Mouse (Mus musculus) kidney, postnatal 0 days (tissue): Measurements from ENCODE around the gene Usp6nl. TPM values are rescaled to one million over a fixed set of nuclear protein-coding genes. Genes with fewer than 3 reads are reported as not detected.

ENCODE experiments used
- ATAC-seq: fragments of 200-750 bp; cut with Nextera tagmentation; replicated peaks from 2 replicates; pipeline ENCODE4 v1.8.0; 2017; ENCODE audit warnings: low read depth, moderate number of reproducible peaks, moderate TSS enrichment, moderate library complexity; ENCODE audit not compliant: low FRiP score
- DNase-seq: peaks from one replicate; pipeline ENCODE4 v3.0.0-alpha.2; 2016; ENCODE audit warnings: low spot score
- H3K27ac ChIP-seq: fragments of 300-500 bp; sonication (generic); 2 replicates; pipeline ENCODE4 v1.5.1; 2014; ENCODE audit warnings: mild to moderate bottlenecking
- H3K27me3 ChIP-seq: fragments of 300-500 bp; sonication (generic); 2 replicates; pipeline ENCODE4 v1.6.1; 2014; ENCODE audit warnings: low read length, mixed read lengths; ENCODE audit not compliant: insufficient read depth
- H3K36me3 ChIP-seq: fragments of 300-500 bp; sonication (generic); 2 replicates; pipeline ENCODE4 v1.6.1; 2014; ENCODE audit warnings: low read length, mixed read lengths; ENCODE audit not compliant: insufficient read depth
- H3K4me1 ChIP-seq: fragments of 300-500 bp; sonication (generic); replicated peaks from 2 replicates; pipeline ENCODE4 v1.6.1; 2014; ENCODE audit warnings: antibody characterized with exemption, low read length, mixed read lengths; ENCODE audit not compliant: insufficient read depth
- H3K4me2 ChIP-seq: fragments of 300-500 bp; sonication (generic); 2 replicates; pipeline ENCODE4 v1.6.1; 2014; ENCODE audit warnings: mild to moderate bottlenecking, low read length, moderate library complexity, mixed read lengths
- H3K4me3 ChIP-seq: fragments of 300-500 bp; sonication (generic); replicated peaks from 2 replicates; pipeline ENCODE4 v1.5.1; 2014; ENCODE audit warnings: low read depth, low read length
- H3K9ac ChIP-seq: fragments of 300-500 bp; sonication (generic); 2 replicates; pipeline ENCODE4 v1.6.1; 2014; ENCODE audit warnings: low read depth, low read length
- H3K9me3 ChIP-seq: fragments of 300-500 bp; sonication (generic); replicated peaks from 2 replicates; pipeline ENCODE4 v1.6.1; 2016; ENCODE audit warnings: low read length, inconsistent platforms, mixed read lengths
- CTCF ChIP-seq: IDR thresholded peaks from 2 replicates; pipeline ENCODE4 v1.5.1; 2016; ENCODE audit warnings: antibody characterized with exemption, low read depth, mild to moderate bottlenecking, moderate library complexity
- WGBS: fragments of 180-500 bp; shearing (Covaris S2); extraction: QIAGEN DNeasy Blood & Tissue Kit; methylation state at CpG from one replicate; pipeline ENCODE4 v1.1.7; 2014; 5-methylcytosine and 5-hydroxymethylcytosine counted together
- polyA plus RNA-seq: library from polyadenylated mRNA; unstranded; fragments of >200 nt; fragmentation: Nextera tagmentation; extraction: Ambion mirVana; gene quantifications from 2 replicates; pipeline ENCODE4 v1.2.1, GENCODE M21; 2015

The Usp6nl gene
- polyA plus RNA-seq, 1 experiment from 2014 or later: 9.8 TPM

GRCm38 (mm10) chr2:6445858-6446257 is 123.4 kb downstream of the Usp6nl start:
- no peak for ATAC-seq
- Histone ChIP-seq H3K27me3 (no peaks in the 10 kb centered on the region), H3K27ac (no peak overlapping the region), H3K4me1 (no peaks in the 10 kb centered on the region), H3K9ac (no peak overlapping the region), H3K4me3 (no peak overlapping the region), H3K4me2 (no peak overlapping the region), H3K36me3 (peaks cover 13% of the 10 kb centered on the region; the same call in 1 of the 2 replicates), H3K9me3 (no peaks in the 10 kb centered on the region)
- WGBS: 76% methylated on average over 4 of the region's 4 CpGs
- no peak for DNase-seq
- TF ChIP-seq CTCF: no peak

- Histone ChIP-seq H3K4me3 (no peak overlapping the region), H3K4me1 (no peaks in the 10 kb centered on the region), H3K36me3 (no peaks in the 10 kb centered on the region), H3K27ac (no peak overlapping the region), H3K27me3 (no peaks in the 10 kb centered on the region), H3K9me3 (no peaks in the 10 kb centered on the region), H3K9ac (no peak overlapping the region), H3K4me2 (no peak overlapping the region)
- 90% methylated on average over 2 of the region's 2 CpGs for WGBS
- DNase-seq (no peak), ATAC-seq (no peak)
- no peak for TF ChIP-seq CTCF
Measured at GRCm38 (mm10) chr2:6448880-6449279, 126.4 kb downstream of the Usp6nl start.

- Histone ChIP-seq H3K27ac (no peak overlapping the region), H3K27me3 (no peaks in the 10 kb centered on the region), H3K4me1 (no peaks in the 10 kb centered on the region), H3K4me2 (no peak overlapping the region), H3K36me3 (no peaks in the 10 kb centered on the region), H3K9me3 (no peaks in the 10 kb centered on the region), H3K4me3 (no peak overlapping the region), H3K9ac (no peak overlapping the region)
- ATAC-seq (no peak), DNase-seq (no peak)
- TF ChIP-seq CTCF: no peak
- 37% methylated on average over 3 of the region's 3 CpGs for WGBS
Measured at GRCm38 (mm10) chr2:6449656-6450055, 127.2 kb downstream of the Usp6nl start.

- no peak overlapping the region for H3K4me2 ChIP-seq
- no peak overlapping the region for H3K4me3 ChIP-seq
- no peak overlapping the region for H3K9ac ChIP-seq
- H3K4me1 ChIP-seq: no peaks in the 10 kb centered on the region
- no peak overlapping the region for H3K27ac ChIP-seq
- DNase-seq (no peak), ATAC-seq (no peak)
- no peaks in the 10 kb centered on the region for H3K27me3 ChIP-seq
- 86% methylated on average over 3 of the region's 3 CpGs for WGBS
- no peaks in the 10 kb centered on the region for H3K36me3 ChIP-seq
- H3K9me3 ChIP-seq: no peaks in the 10 kb centered on the region
- no peak for TF ChIP-seq CTCF
Measured at GRCm38 (mm10) chr2:6450544-6450943, 128.1 kb downstream of the Usp6nl start.

GRCm38 (mm10) chr2:6454941-6455516 is 132.6 kb downstream of the Usp6nl start:
- Histone ChIP-seq H3K4me1 (peaks cover 8% of the 10 kb centered on the region; the same call in 1 of the 2 replicates), H3K9me3 (no peaks in the 10 kb centered on the region), H3K9ac (no peak overlapping the region), H3K4me3 (no peak overlapping the region), H3K27ac (no peak overlapping the region), H3K27me3 (no peaks in the 10 kb centered on the region), H3K36me3 (no peaks in the 10 kb centered on the region), H3K4me2 (no peak overlapping the region)
- WGBS: 60% methylated on average over 7 of the region's 7 CpGs
- no peak for TF ChIP-seq CTCF
- ATAC-seq (no peak), DNase-seq (no peak)

GRCm38 (mm10) chr2:6459282-6460047 is 137.0 kb downstream of the Usp6nl start:
- Histone ChIP-seq H3K36me3 (no peaks in the 10 kb centered on the region), H3K9ac (no peak overlapping the region), H3K9me3 (no peaks in the 10 kb centered on the region), H3K4me3 (no peak overlapping the region), H3K4me2 (no peak overlapping the region), H3K27ac (no peak overlapping the region), H3K4me1 (peaks cover 10% of the 10 kb centered on the region; the same call in 1 of the 2 replicates), H3K27me3 (no peaks in the 10 kb centered on the region)
- WGBS: 33% methylated on average over 13 of the region's 13 CpGs
- ATAC-seq (peak; percentile 40; the same call in 1 of the 2 replicates), DNase-seq (no peak)
- TF ChIP-seq CTCF: no peak
